Mouse (Mus musculus): Measurements from ENCODE around the gene Akt1s1. TPM values are rescaled to one million over a fixed set of nuclear protein-coding genes. Genes with fewer than 3 reads are reported as not detected.

Gene Akt1s1
- polyA plus RNA-seq, 2 experiments: 10.0 to 25.8 TPM

GRCm38 (mm10) chr7:44895206-44895592 lies 46.4 kb downstream of the Akt1s1 start:
- 70% methylated on average over 7 of the region's 7 CpGs for WGBS (ENCODE audit: insufficient replicate concordance)
- H3K4me2 ChIP-seq (ENCODE audit: low read depth): peak overlapping the region; percentile 60
- peaks cover 24 to 36% of the 10 kb centered on the region in 2 experiments for H3K4me1 ChIP-seq (replicated peaks; ENCODE audit: control insufficient read depth in 2 of 2, insufficient read depth in 2 of 2, low read length in 1 of 2)
- H3K9me3 ChIP-seq (ENCODE audit: control insufficient read depth, low read length): no peaks in the 10 kb centered on the region
- H3K4me3 ChIP-seq (ENCODE audit: insufficient read depth in 1 of 2, low read depth in 2 of 2, low read length in 2 of 2): peak overlapping the region in 1 of 2 experiments; percentile 56; a peak in 2 of 4 replicates
- H3K27ac ChIP-seq: no peak overlapping the region
- H3K27me3 ChIP-seq (ENCODE audit: control insufficient read depth, insufficient read depth, low read length): no peaks in the 10 kb centered on the region
- no peak overlapping the region for H3K9ac ChIP-seq (replicated peaks)
- no peak for DNase-seq (ENCODE audit: low read depth in 3 of 3, low spot score in 3 of 3)
- no peak for TF ChIP-seq CTCF (IDR thresholded peaks at IDR 0.05; ENCODE audit: low read depth)
- TF ChIP-seq EP300 (IDR thresholded peaks at IDR 0.05; ENCODE audit: low read depth): no peak
- peaks cover 12% of the 10 kb centered on the region for H3K36me3 ChIP-seq (replicated peaks; ENCODE audit: control insufficient read depth, insufficient read depth, low read depth)
- no peak for ATAC-seq (ENCODE audit: insufficient read depth)

DNA sequence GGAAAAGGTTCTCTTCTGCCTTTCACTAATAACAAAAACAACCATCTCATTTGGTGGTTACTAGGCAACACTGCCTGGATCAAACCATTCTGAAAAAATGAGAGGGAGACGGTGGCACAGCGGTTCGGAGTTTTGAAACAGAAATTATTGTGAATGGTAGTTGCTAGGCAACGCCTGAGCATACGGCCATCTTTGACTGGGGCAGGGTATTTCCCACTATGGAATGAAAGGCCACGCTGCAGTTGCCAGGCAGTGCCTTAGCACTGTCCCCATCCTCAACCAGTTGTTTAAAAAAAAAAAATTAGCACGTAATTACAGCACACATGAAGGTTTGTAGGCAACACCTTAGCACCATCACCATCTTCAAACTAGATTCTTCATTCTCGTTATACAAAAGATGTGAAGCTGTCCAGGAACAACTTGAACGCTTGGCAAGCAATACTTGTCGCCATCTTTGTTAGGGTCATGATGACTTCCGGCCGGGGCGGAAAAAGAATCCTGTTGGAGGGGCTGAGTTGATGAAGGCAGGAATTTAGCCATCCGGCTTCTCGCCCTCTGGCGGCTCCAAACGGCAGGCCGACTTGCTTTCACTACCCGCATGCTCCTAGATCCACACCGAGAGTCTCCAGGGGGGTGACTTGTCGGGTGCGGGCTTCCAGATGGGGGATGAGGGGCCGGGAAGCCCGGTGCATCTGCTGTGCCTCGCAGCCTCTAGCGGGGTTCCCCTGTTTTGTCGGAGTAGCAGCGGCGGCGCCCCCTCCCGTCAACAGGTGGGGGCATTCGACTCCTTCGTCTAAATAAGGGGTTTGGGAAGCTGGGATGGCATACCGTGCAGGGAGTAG lies 47.0 kb downstream of the Akt1s1 start, which contains the start of gene Fuz:
Gene Fuz, plus strand, starts transcription at position 487 of the 842 bp plus-strand sequence.
- WGBS (ENCODE audit: insufficient replicate concordance): 2% methylated on average over 34 of the region's 34 CpGs
- DNase-seq (ENCODE audit: low read depth in 3 of 3, low spot score in 3 of 3) (peak; percentile 75 to 82 (median 76)), ATAC-seq (ENCODE audit: insufficient read depth) (peak; percentile 24)
- Histone ChIP-seq H3K4me1 (replicated peaks; ENCODE audit: control insufficient read depth in 2 of 2, insufficient read depth in 2 of 2, low read length in 1 of 2) (peaks cover 21 to 35% of the 10 kb centered on the region in 2 experiments), H3K9me3 (ENCODE audit: control insufficient read depth, low read length) (no peaks in the 10 kb centered on the region), H3K4me3 (ENCODE audit: insufficient read depth in 1 of 2, low read depth in 2 of 2, low read length in 2 of 2) (peak within 1 kb of the TSS; percentile 56 to 66), H3K36me3 (replicated peaks; ENCODE audit: control insufficient read depth, insufficient read depth, low read depth) (peaks cover 17% of the 10 kb centered on the region), H3K27me3 (ENCODE audit: control insufficient read depth, insufficient read depth, low read length) (no peaks in the 10 kb centered on the region), H3K4me2 (ENCODE audit: low read depth) (peak within 1 kb of the TSS; percentile 60), H3K9ac (replicated peaks) (peak within 1 kb of the TSS; percentile 46), H3K27ac (peak within 1 kb of the TSS; percentile 21; the same call in 1 of the 2 replicates)
- TF ChIP-seq EP300 (IDR thresholded peaks at IDR 0.05; ENCODE audit: low read depth) (no peak), CTCF (IDR thresholded peaks at IDR 0.05; ENCODE audit: low read depth) (peak; percentile 73)

DNA sequence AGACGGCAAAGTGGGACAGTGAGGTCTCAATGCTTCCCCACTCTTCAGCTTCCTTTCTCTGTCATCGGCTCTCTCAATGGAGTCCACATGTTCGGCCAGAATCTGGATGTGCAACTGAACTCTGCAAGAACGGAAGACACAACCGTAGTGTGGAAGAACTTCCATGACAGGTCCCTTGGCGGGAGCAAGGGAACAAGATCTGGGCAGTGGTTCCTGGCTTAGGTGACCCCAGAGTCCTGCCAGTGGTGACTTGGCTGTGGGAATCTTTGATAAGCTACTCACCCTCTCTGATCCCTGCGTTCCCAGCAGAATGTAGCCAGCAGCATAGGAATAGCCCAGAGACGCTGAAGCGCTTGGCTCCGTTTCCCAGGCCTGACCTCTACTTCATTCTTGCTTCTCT lies 47.7 kb downstream of the Akt1s1 start:
- WGBS (ENCODE audit: insufficient replicate concordance): 42% methylated on average over 10 of the region's 10 CpGs
- Histone ChIP-seq H3K9ac (replicated peaks) (peak overlapping the region; percentile 46), H3K36me3 (replicated peaks; ENCODE audit: control insufficient read depth, insufficient read depth, low read depth) (peaks cover 24% of the 10 kb centered on the region), H3K27ac (peak overlapping the region; percentile 21; the same call in 1 of the 2 replicates), H3K4me1 (replicated peaks; ENCODE audit: control insufficient read depth in 2 of 2, insufficient read depth in 2 of 2, low read length in 1 of 2) (peaks cover 18 to 30% of the 10 kb centered on the region in 2 experiments), H3K9me3 (ENCODE audit: control insufficient read depth, low read length) (no peaks in the 10 kb centered on the region), H3K4me2 (ENCODE audit: low read depth) (peak overlapping the region; percentile 60), H3K27me3 (ENCODE audit: control insufficient read depth, insufficient read depth, low read length) (no peaks in the 10 kb centered on the region), H3K4me3 (ENCODE audit: insufficient read depth in 1 of 2, low read depth in 2 of 2, low read length in 2 of 2) (peak overlapping the region; percentile 56 to 66)
- TF ChIP-seq CTCF (IDR thresholded peaks at IDR 0.05; ENCODE audit: low read depth) (no peak), EP300 (IDR thresholded peaks at IDR 0.05; ENCODE audit: low read depth) (no peak)
- DNase-seq (ENCODE audit: low read depth in 3 of 3, low spot score in 3 of 3) (no peak), ATAC-seq (ENCODE audit: insufficient read depth) (no peak)

GRCm38 (mm10) chr7:44898607-44899006 lies 49.8 kb downstream of the Akt1s1 start:
- no peak for TF ChIP-seq EP300 (IDR thresholded peaks at IDR 0.05; ENCODE audit: low read depth)
- TF ChIP-seq CTCF (IDR thresholded peaks at IDR 0.05; ENCODE audit: low read depth): peak; percentile 59
- WGBS (ENCODE audit: insufficient replicate concordance): 32% methylated on average over 19 of the region's 19 CpGs

GRCm38 (mm10) chr7:44900632-44901031 lies 51.8 kb downstream of the Akt1s1 start:
- TF ChIP-seq CTCF (IDR thresholded peaks at IDR 0.05; ENCODE audit: low read depth) (no peak), EP300 (IDR thresholded peaks at IDR 0.05; ENCODE audit: low read depth) (no peak)
- Histone ChIP-seq H3K27me3 (ENCODE audit: control insufficient read depth, insufficient read depth, low read length) (no peaks in the 10 kb centered on the region), H3K36me3 (replicated peaks; ENCODE audit: control insufficient read depth, insufficient read depth, low read depth) (peaks cover 64% of the 10 kb centered on the region), H3K9me3 (ENCODE audit: control insufficient read depth, low read length) (no peaks in the 10 kb centered on the region), H3K9ac (replicated peaks) (no peak overlapping the region), H3K4me2 (ENCODE audit: low read depth) (no peak overlapping the region), H3K27ac (no peak overlapping the region), H3K4me1 (replicated peaks; ENCODE audit: control insufficient read depth in 2 of 2, insufficient read depth in 2 of 2, low read length in 1 of 2) (peaks cover 8 to 19% of the 10 kb centered on the region in 2 experiments), H3K4me3 (ENCODE audit: insufficient read depth in 1 of 2, low read depth in 2 of 2, low read length in 2 of 2) (no peak overlapping the region)
- DNase-seq (ENCODE audit: low read depth in 3 of 3, low spot score in 3 of 3) (no peak), ATAC-seq (ENCODE audit: insufficient read depth) (no peak)
- WGBS (ENCODE audit: insufficient replicate concordance): 86% methylated on average over 11 of the region's 11 CpGs

More at GRCm38 (mm10) chr7:44898607-44899006, 49.8 kb downstream of the Akt1s1 start:
- ATAC-seq (ENCODE audit: insufficient read depth) (peak; percentile 38; the same call in 1 of the 2 replicates), DNase-seq (ENCODE audit: low read depth in 3 of 3, low spot score in 3 of 3) (no peak)
- H3K9me3 ChIP-seq (ENCODE audit: control insufficient read depth, low read length): no peaks in the 10 kb centered on the region
- H3K4me3 ChIP-seq (ENCODE audit: insufficient read depth in 1 of 2, low read depth in 2 of 2, low read length in 2 of 2): no peak overlapping the region
- peaks cover 44% of the 10 kb centered on the region for H3K36me3 ChIP-seq (replicated peaks; ENCODE audit: control insufficient read depth, insufficient read depth, low read depth)
- H3K27ac ChIP-seq: no peak overlapping the region
- H3K27me3 ChIP-seq (ENCODE audit: control insufficient read depth, insufficient read depth, low read length): no peaks in the 10 kb centered on the region
- H3K4me2 ChIP-seq (ENCODE audit: low read depth): no peak overlapping the region
- no peak overlapping the region for H3K9ac ChIP-seq (replicated peaks)
- H3K4me1 ChIP-seq (replicated peaks; ENCODE audit: control insufficient read depth in 2 of 2, insufficient read depth in 2 of 2, low read length in 1 of 2): peaks cover 14 to 25% of the 10 kb centered on the region in 2 experiments

All from liver, embryonic 14.5 days (tissue).